Mouse (Mus musculus) adipose tissue, adult 10 weeks (tissue): ENCODE data around the gene Dgkz. TPM values are rescaled to one million over a fixed set of nuclear protein-coding genes. Genes with fewer than 3 reads are reported as not detected.

Source experiments
- polyA plus RNA-seq: library from polyadenylated mRNA; stranded (reverse); fragments of 350-450 nt; fragmentation: Illumina TruSeq; extraction: RNeasy Lipid Tissue Mini Kit (QIAGEN cat#74804); gene quantifications from one replicate; pipeline ENCODE4 v1.2.3, GENCODE M21; 2014; ENCODE audit warnings: low read depth, low replicate concordance

Gene Dgkz
- 48.4 TPM for polyA plus RNA-seq

DNA sequence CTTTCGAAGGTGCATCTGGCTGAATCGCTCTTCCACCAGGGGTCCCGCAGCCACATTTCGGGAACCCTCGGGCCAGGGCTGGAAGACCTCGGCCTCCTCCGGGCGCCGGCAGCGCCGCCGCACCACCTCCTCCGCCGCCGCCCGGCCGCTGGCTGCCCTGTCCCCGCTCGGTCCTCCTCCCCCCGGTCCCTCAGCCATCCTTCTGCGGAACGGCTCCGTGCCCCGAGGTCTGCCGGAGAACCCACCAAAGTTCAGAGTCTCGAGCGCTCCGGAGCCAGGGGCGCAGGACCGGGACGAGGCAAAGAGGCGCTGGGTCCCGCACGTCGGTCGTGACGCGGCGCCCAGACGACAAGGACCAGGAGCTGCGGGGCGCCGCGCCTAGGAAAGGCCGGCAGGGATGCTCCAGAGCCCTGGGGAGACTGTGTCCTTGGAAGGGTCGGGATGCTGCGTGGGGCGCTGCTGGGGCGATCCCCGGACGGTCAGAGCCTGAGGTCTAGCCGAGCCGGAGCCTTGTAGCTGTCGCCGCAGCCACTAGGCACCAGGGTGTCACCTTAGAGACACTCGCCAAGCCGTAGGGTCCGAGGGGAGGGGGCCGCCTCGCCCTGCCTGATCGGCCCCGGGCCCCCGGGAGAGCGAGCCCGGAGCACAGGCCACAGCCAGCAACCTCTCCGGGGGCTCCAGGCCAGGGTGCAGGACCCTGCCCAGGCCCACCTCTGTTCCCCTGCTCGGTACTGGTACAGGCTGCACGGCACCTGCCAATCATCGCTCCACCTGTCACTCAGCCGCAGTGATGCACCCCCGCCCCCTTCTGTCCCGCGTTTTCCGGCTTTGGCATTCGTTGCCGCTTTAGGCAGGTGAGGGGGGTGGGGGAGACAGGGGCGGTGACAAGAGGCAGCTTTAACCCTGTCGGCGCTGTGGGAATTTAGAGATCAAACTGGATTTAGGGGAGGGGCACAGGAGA is at the start of gene Dgkz:
TSS of gene Dgkz (minus strand) at position 284 of the 961 bp plus-strand sequence.

DNA sequence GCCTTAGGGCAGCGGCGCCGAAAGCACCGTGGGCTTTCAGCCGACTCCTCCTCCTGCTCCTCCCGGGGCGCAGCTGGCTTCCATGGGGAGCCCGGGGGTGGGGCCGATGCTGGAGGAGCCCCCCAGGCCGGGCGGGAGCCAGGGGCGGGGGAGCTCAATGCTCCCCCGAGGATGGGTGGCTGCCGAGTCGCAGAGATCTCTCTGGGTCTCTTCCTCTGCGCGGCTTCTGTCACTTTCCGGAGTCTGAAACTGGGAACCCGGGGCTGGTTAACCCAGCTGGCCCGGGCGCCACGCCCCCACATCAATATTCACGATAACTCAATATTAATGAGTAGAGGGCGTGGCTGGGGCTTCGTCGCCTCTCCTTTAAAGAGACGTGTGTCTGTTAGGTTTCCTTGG is 48.6 kb upstream of the Dgkz start, which contains the start of gene Creb3l1:
TSS of gene Creb3l1 (minus strand) at position 229 of the 399 bp plus-strand sequence.

DNA sequence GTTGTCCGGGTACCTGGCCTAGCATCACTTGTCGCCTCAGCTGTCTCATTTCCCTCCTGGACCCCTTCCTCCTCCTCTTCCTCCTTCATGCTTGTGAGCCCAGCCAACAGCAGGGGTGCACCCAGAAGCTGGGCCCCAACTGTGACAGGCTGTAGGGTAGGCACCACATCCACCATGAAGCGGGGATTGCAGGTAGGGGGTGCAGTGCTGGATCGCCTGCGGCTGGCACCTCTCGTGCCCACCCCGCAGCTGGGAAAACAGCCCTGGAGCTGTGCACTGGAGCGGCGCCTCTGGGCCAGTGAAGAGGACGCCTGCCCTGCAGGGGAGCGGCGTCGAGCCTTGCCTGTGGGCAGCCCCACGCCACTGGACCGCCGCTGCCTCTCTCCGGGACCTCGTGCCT is 30.2 kb downstream of the Dgkz start, which contains the start of gene Gm9821:
TSS of gene Gm9821 (plus strand) at position 221 of the 400 bp plus-strand sequence.

DNA sequence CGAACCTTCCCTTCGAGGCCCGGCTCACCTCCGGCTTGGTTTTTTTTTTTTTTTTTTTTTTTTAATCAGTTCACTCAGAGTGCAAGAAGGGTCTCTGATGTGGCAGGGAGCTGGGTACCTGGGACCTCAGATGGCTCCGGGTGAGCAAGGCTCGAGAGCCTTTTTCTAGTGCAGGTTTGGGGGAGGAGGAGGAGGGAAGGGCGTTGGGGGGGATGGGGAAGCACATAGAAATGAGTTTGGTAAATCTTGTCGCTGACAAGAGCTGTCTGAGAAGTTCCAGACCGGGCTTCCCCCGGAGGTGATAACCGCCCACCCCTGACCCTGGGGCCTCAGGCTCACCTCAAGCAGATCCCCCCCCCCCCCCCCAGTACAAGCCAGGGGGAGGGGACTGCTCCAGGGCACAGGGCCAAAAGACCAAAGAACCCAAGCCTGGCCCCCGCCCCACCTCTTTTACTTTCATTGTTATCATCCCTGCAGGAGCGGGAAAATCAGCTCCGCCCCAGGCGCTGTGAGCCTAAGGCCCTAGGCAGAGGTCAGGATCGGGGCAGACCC is 43.4 kb downstream of the Dgkz start, which contains the start of gene Mdk:
TSS of gene Mdk (minus strand) at position 138 of the 552 bp plus-strand sequence.

DNA sequence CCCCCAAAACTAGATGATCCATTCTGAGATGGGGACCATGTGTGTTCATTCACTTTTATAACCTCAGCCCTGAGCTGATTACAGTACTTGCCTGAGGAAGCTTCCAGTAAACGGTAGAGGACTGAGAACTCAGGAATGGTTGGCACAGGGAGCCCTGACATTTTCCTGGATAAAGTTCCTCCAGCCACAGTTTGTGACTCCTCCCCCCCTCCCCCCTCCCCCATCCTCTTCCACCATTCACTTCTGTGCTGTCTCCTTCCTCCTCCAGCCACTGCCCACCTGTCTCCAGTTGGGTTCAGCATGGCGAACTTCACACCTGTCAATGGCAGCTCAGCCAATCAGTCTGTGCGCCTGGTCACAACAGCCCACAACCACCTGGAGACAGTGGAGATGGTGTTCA is 48.7 kb downstream of the Dgkz start, which contains the start of gene Chrm4:
TSS of gene Chrm4 (plus strand) at position 301 of the 400 bp plus-strand sequence.

Other genes starting within 250 kb of the Dgkz start
- gene Ambra1, start 245.7 kb downstream of the Dgkz start, polyA plus RNA-seq, result 22.0 TPM
- not detected for gene Chrm4, start 48.6 kb downstream of the Dgkz start, polyA plus RNA-seq
- gene Mdk, start 43.6 kb downstream of the Dgkz start, polyA plus RNA-seq, result 25.2 TPM
- not detected for gene Gm9821, start 30.2 kb downstream of the Dgkz start, polyA plus RNA-seq
- 15.3 TPM for gene Creb3l1, start 48.6 kb upstream of the Dgkz start, polyA plus RNA-seq
- gene Phf21a, start 117.3 kb upstream of the Dgkz start, polyA plus RNA-seq, result 24.1 TPM